Mouse (Mus musculus): ENCODE results near the gene Gm42742.

DNA sequence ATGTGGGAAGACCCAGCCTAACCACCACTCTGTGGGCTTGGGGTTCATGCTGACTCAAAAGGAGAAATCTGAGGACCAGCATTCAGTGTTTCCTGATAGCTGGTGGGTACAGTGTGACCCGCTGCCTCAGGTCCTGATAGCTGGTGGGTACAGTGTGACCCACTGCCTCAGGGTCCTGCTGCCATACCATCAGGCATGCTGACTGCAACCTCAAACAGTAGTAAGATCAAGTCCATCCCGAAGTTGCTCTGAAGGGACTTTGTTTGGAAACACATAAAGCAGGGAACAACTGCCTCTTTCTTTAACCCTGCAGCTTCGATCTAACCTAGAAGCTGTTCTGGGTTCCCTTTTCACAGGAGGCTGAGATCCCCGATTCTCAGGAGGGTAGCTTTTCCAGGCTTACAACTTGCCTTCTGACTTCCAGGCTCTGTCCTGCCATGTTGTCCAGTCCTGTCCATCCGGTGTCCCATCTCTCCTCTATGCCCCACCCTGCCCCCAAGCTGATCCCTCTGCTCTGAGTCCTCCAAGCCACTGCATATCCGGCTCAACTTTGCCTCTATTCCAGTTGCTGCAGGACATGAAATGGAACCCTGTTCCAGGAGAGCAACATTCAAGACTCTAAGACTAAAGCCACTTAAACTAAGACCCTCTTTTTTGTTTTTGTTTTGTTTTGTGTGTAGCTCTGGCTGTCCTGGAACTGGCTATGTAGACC, 13.4 kb downstream of the Gm42742 start:
- TF ChIP-seq CTCF (IDR thresholded peaks at IDR 0.05; ENCODE audit: low read depth) (no peak), EP300 (optimal IDR thresholded peaks at IDR 0.05) (no peak)
